Mouse (Mus musculus) heart, embryonic 15.5 days (tissue): Measurements from ENCODE around the gene Rasgrp1. TPM values are rescaled to one million over a fixed set of nuclear protein-coding genes. Genes with fewer than 3 reads are reported as not detected.

Experiments used
- ATAC-seq: fragments of 200-750 bp; cut with Nextera tagmentation; replicated peaks from 2 replicates; pipeline ENCODE4 v1.8.0; 2017; ENCODE audit warnings: low read depth, moderate TSS enrichment; ENCODE audit not compliant: insufficient number of reproducible peaks, insufficient read depth, low FRiP score
- H3K27ac ChIP-seq: fragments of 300-500 bp; sonication (generic); 2 replicates; pipeline ENCODE4 v1.5.1; 2015; ENCODE audit warnings: mild to moderate bottlenecking, inconsistent platforms
- H3K27me3 ChIP-seq: fragments of 300-500 bp; sonication (generic); 2 replicates; pipeline ENCODE4 v1.6.1; 2015; ENCODE audit warnings: inconsistent platforms
- H3K36me3 ChIP-seq: fragments of 300-500 bp; sonication (generic); 2 replicates; pipeline ENCODE4 v1.6.1; 2015; ENCODE audit warnings: mild to moderate bottlenecking, inconsistent platforms
- H3K4me1 ChIP-seq: fragments of 300-500 bp; sonication (generic); replicated peaks from 2 replicates; pipeline ENCODE4 v1.6.1; 2015; ENCODE audit warnings: inconsistent platforms
- H3K4me2 ChIP-seq: fragments of 300-500 bp; sonication (generic); 2 replicates; pipeline ENCODE4 v1.6.1; 2015; ENCODE audit warnings: inconsistent platforms, mild to moderate bottlenecking, moderate library complexity
- H3K4me3 ChIP-seq: fragments of 300-500 bp; sonication (generic); 2 replicates; pipeline ENCODE4 v1.5.1; 2015; ENCODE audit warnings: mild to moderate bottlenecking, inconsistent platforms
- H3K9ac ChIP-seq: fragments of 300-500 bp; sonication (generic); 2 replicates; pipeline ENCODE4 v1.6.1; 2015; ENCODE audit warnings: mild to moderate bottlenecking, inconsistent platforms
- H3K9me3 ChIP-seq: fragments of 300-500 bp; sonication (generic); replicated peaks from 2 replicates; pipeline ENCODE4 v1.6.1; 2016; ENCODE audit warnings: inconsistent platforms
- WGBS: fragments of 180-500 bp; shearing (Covaris S2); methylation state at CpG from one replicate; pipeline ENCODE4 v1.1.7; 2015; ENCODE audit warnings: mixed read lengths; 5-methylcytosine and 5-hydroxymethylcytosine counted together
- polyA plus RNA-seq: library from polyadenylated mRNA; unstranded; fragments of >200 nt; fragmentation: Nextera tagmentation; extraction: Ambion mirVana; gene quantifications from 2 replicates; pipeline ENCODE4 v1.2.1, GENCODE M21; 2015

Gene Rasgrp1
- 0.19 and 1.6 TPM in 2 replicates for polyA plus RNA-seq

DNA sequence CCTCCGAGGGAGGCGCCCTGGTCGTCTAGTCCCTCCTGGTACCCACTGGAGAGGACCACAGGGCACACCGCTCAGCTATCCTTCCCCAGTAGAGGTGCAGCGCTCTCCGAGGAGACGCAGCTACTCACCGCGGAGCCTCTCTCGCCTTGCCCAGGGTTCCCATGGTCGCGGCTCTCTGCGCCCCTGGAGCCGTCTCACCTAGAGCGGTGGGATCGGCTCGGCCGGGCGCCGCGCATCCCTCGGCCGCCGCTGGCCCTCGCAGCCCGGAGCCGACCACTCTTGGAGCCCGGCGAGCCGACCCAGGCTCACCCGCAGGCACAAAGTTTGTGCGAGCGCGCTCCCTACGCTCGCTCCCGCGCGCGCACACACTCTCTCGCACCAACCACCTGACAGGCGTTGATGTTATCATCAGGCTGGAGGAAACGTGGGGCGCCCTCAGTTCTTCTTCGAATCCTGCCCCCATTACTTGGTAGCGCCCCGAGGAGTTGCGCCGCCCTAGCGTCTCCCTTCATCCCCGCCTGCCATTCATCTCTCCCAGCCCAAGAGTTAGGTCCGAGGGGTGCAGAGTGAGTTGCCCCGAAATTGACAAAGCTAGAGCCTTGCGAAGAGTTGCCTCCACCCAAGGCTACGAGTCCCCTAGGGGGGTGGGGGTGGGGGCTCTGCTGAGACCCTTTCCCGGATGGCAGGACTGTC, at the start of gene Rasgrp1:
Gene Rasgrp1, minus strand, starts transcription at position 455 of the 693 bp plus-strand sequence.
- ATAC-seq, result peak; percentile 58
- H3K27me3 ChIP-seq, result peaks cover 34% of the 10 kb centered on the region
- WGBS, result 2% methylated on average over 56 of the region's 56 CpGs

GRCm38 (mm10) chr2:117389925-117390892, 47.4 kb upstream of the Rasgrp1 start:
- Histone ChIP-seq H3K4me2 (peak overlapping the region; percentile 24), H3K9me3 (no peaks in the 10 kb centered on the region), H3K36me3 (no peaks in the 10 kb centered on the region), H3K4me3 (no peak overlapping the region), H3K27ac (no peak overlapping the region), H3K4me1 (peaks cover 18% of the 10 kb centered on the region), H3K27me3 (no peaks in the 10 kb centered on the region), H3K9ac (no peak overlapping the region)
- ATAC-seq, result no peak
- WGBS, result 46% methylated on average over 17 of the region's 17 CpGs

More for the DNA sequence above, at the start of gene Rasgrp1:
- H3K4me1 ChIP-seq, result peaks cover 15% of the 10 kb centered on the region
- no peaks in the 10 kb centered on the region for H3K36me3 ChIP-seq
- peak within 1 kb of the TSS; percentile 43 for H3K9ac ChIP-seq
- H3K4me3 ChIP-seq, result peak within 1 kb of the TSS; percentile 55
- no peaks in the 10 kb centered on the region for H3K9me3 ChIP-seq
- H3K27ac ChIP-seq, result no peak within 1 kb of the TSS
- H3K4me2 ChIP-seq, result peak within 1 kb of the TSS; percentile 86

GRCm38 (mm10) chr2:117389460-117389859, 46.7 kb upstream of the Rasgrp1 start:
- 78% methylated on average over 3 of the region's 3 CpGs for WGBS
- H3K4me3 ChIP-seq, result no peak overlapping the region

DNA sequence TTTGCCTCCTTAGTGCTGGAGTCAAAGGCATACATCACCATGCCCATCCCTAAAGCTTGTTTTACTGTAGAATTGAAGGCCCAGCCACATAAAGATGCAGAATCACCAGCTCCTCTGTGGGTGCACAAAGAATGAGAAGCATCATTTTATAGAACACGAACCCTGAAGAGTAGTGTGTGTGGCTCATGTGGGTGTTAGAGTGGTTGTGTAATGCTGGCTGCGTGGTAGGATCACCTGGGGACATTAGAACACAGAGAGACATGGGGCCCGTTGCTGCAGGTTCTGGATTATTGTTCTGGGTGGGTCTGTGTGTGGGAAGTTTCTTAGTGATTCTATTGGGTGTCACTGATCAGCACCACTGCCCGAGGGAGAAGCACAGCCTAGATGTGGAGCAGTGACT, 45.3 kb upstream of the Rasgrp1 start:
- H3K27me3 ChIP-seq, result no peaks in the 10 kb centered on the region
- no peak overlapping the region for H3K4me3 ChIP-seq
- peaks cover 18% of the 10 kb centered on the region for H3K4me1 ChIP-seq
- ATAC-seq, result no peak
- WGBS, result 80% methylated on average over 4 of the region's 4 CpGs
- H3K9me3 ChIP-seq, result no peaks in the 10 kb centered on the region
- H3K9ac ChIP-seq, result no peak overlapping the region
- H3K4me2 ChIP-seq, result no peak overlapping the region
- no peaks in the 10 kb centered on the region for H3K36me3 ChIP-seq
- H3K27ac ChIP-seq, result no peak overlapping the region

More at GRCm38 (mm10) chr2:117389460-117389859, 46.7 kb upstream of the Rasgrp1 start:
- Histone ChIP-seq H3K4me2 (no peak overlapping the region), H3K27me3 (no peaks in the 10 kb centered on the region), H3K4me1 (peaks cover 18% of the 10 kb centered on the region), H3K36me3 (no peaks in the 10 kb centered on the region), H3K9ac (no peak overlapping the region), H3K27ac (no peak overlapping the region), H3K9me3 (no peaks in the 10 kb centered on the region)
- no peak for ATAC-seq

DNA sequence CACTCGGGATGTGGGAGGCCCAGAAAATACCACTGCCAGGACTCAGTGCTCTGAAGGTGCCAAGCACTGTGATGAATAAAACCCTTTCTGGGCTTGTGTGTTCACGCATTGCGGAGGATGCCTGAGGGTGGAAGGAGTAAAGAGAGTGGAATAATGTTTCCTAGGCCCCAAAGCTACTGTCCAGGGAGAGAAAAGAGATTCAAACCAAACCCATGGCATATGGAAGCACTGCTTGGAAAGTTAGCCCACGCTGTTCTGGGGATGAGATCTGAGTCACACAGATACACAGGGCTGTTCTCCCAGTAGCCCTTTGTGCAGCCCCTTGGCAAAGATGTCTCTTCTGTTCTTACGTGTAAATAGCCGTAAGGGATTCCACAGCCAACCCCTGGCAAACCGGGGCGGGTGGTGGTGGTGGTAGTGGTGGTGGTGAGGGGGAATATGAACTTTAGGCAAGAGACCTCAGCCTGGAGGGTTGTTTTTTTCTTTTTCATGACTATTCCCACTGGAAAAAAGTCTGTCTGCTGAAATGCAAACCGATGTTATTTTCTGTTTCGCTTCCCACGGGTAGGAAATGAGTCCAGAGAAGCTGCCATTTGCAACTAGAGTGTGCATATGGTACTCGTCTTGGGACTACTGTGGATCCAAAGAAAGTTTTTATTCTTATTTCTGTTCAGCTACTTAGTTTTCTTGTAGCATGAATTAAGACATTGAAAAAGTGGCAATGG, 44.3 kb upstream of the Rasgrp1 start:
- Histone ChIP-seq H3K9ac (no peak overlapping the region), H3K4me1 (peaks cover 18% of the 10 kb centered on the region), H3K4me3 (no peak overlapping the region), H3K36me3 (no peaks in the 10 kb centered on the region), H3K9me3 (no peaks in the 10 kb centered on the region), H3K4me2 (no peak overlapping the region), H3K27me3 (no peaks in the 10 kb centered on the region), H3K27ac (no peak overlapping the region)
- WGBS, result 86% methylated on average over 12 of the region's 12 CpGs
- no peak for ATAC-seq

DNA sequence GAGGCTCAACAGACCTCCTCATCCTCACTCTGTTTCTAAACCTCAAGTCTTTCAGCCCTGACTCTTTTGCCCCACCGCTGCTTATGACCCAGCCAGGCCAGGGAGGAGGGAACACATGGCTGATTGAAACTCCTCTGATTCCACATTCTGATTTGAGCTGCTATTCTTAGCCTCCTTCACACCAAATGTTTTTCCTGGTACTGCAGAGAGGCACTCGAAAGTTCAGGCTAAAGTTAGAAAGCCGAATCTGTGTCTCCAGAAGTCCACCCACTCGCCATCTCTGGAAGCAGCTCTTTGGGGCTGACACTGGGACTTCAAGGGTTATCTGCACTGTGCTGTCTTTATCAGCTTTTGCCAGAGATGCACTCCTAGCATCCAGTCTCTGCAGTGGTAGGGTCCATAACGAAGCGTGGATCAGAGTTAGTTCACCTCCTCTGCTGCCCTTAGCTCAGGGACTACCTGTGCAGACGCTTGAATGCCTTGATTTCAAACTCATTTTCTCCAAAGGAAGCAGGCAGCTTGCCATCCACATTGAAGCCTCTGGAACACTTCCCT, 43.3 kb upstream of the Rasgrp1 start:
- H3K4me2 ChIP-seq, result peak overlapping the region; percentile 36
- no peaks in the 10 kb centered on the region for H3K27me3 ChIP-seq
- ATAC-seq, result no peak
- no peak overlapping the region for H3K4me3 ChIP-seq
- no peak overlapping the region for H3K9ac ChIP-seq
- WGBS, result 29% methylated on average over 7 of the region's 7 CpGs
- peaks cover 22% of the 10 kb centered on the region for H3K4me1 ChIP-seq
- H3K27ac ChIP-seq, result peak overlapping the region; percentile 51
- no peaks in the 10 kb centered on the region for H3K9me3 ChIP-seq
- no peaks in the 10 kb centered on the region for H3K36me3 ChIP-seq

DNA sequence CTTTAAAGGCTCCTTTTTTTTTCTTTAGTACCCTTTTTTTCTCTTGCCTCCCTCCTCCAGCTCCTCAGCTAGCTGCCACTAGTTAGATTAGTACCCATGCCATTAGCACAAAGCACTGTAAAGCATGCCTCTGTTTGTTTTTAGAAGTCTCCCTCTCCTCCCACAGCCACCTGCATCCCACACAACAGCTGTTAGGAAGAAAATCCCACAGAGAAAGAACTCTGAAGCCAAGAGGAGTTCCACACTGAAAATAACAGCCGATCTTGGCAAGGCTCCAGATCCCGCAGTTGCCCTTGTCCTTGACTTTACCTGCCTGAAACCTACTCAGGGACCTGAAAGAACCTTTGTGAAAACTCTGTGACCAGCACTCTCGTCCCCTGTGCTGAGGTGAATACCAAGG, 38.5 kb upstream of the Rasgrp1 start:
- Histone ChIP-seq H3K9ac (no peak overlapping the region), H3K36me3 (no peaks in the 10 kb centered on the region), H3K4me1 (peaks cover 12% of the 10 kb centered on the region), H3K4me3 (no peak overlapping the region), H3K4me2 (no peak overlapping the region), H3K27me3 (no peaks in the 10 kb centered on the region), H3K27ac (no peak overlapping the region), H3K9me3 (no peaks in the 10 kb centered on the region)
- 36% methylated on average over 3 of the region's 3 CpGs for WGBS
- no peak for ATAC-seq

GRCm38 (mm10) chr2:117374293-117374830, 31.6 kb upstream of the Rasgrp1 start:
- Histone ChIP-seq H3K9ac (no peak overlapping the region), H3K27ac (no peak overlapping the region), H3K27me3 (no peaks in the 10 kb centered on the region), H3K4me1 (no peaks in the 10 kb centered on the region), H3K4me2 (no peak overlapping the region), H3K4me3 (no peak overlapping the region), H3K9me3 (no peaks in the 10 kb centered on the region), H3K36me3 (no peaks in the 10 kb centered on the region)
- 48% methylated on average over 2 of the region's 2 CpGs for WGBS
- no peak for ATAC-seq

GRCm38 (mm10) chr2:117371706-117372105, 28.9 kb upstream of the Rasgrp1 start:
- H3K4me3 ChIP-seq, result no peak overlapping the region
- no peaks in the 10 kb centered on the region for H3K36me3 ChIP-seq
- H3K27me3 ChIP-seq, result no peaks in the 10 kb centered on the region
- H3K9ac ChIP-seq, result no peak overlapping the region
- H3K27ac ChIP-seq, result no peak overlapping the region
- H3K9me3 ChIP-seq, result no peaks in the 10 kb centered on the region
- H3K4me2 ChIP-seq, result no peak overlapping the region
- H3K4me1 ChIP-seq, result no peaks in the 10 kb centered on the region
- WGBS, result 90% methylated on average over 1 of the region's 1 CpGs
- no peak for ATAC-seq

GRCm38 (mm10) chr2:117366478-117366877, 23.7 kb upstream of the Rasgrp1 start:
- Histone ChIP-seq H3K4me3 (no peak overlapping the region), H3K4me1 (no peaks in the 10 kb centered on the region), H3K27ac (no peak overlapping the region), H3K4me2 (no peak overlapping the region), H3K9me3 (no peaks in the 10 kb centered on the region), H3K27me3 (no peaks in the 10 kb centered on the region), H3K9ac (no peak overlapping the region), H3K36me3 (no peaks in the 10 kb centered on the region)
- no peak for ATAC-seq
- WGBS, result 74% methylated on average over 3 of the region's 3 CpGs
